Mouse (Mus musculus) lung, adult 2 months (tissue): Measurements from ENCODE around the gene Fam120a.

Experiments
- CTCF ChIP-seq: fragments of 200-500 bp; IDR thresholded peaks from 2 replicates; pipeline ENCODE4 v1.5.1; 2011; ENCODE audit warnings: mild to moderate bottlenecking, low read length, control low read depth; ENCODE audit not compliant: insufficient read depth
- POLR2A ChIP-seq: fragments of 200-500 bp; IDR thresholded peaks from 2 replicates; pipeline ENCODE4 v1.6.1; 2011; ENCODE audit warnings: low read depth, mild to moderate bottlenecking, control low read depth, low read length, borderline replicate concordance; ENCODE audit errors: extremely low read depth

GRCm38 (mm10) chr13:48850771-48851170, 117.0 kb downstream of the Fam120a start:
- no peak for TF ChIP-seq CTCF
- no peak for TF ChIP-seq POLR2A
